Mouse (Mus musculus) kidney, embryonic 16.5 days (tissue): ENCODE measurements at regions not wholly inside any gene's neighbourhood (a gene's known extent, or its start where the extent isn't known, plus 50 kb on each side); places are given as distances from the start of the nearest gene placed in this dataset.

Experiments used
- ATAC-seq: fragments of 200-750 bp; cut with Nextera tagmentation; 2 replicates; pipeline ENCODE4 v1.8.0; 2017; ENCODE audit warnings: moderate TSS enrichment; ENCODE audit not compliant: low FRiP score, low TSS enrichment
- H3K27ac ChIP-seq: fragments of 300-500 bp; sonication (generic); 2 replicates; pipeline ENCODE4 v1.5.1; 2014; ENCODE audit warnings: low read length
- H3K27me3 ChIP-seq: fragments of 300-500 bp; sonication (generic); 2 replicates; pipeline ENCODE4 v1.6.1; 2014; ENCODE audit warnings: low read length, control low read depth, mixed read lengths; ENCODE audit not compliant: insufficient read depth
- H3K36me3 ChIP-seq: fragments of 300-500 bp; sonication (generic); 2 replicates; pipeline ENCODE4 v1.6.1; 2014; ENCODE audit warnings: low read length, control low read depth, mixed read lengths; ENCODE audit not compliant: insufficient read depth
- H3K4me1 ChIP-seq: fragments of 300-500 bp; sonication (generic); 2 replicates; pipeline ENCODE4 v1.6.1; 2014; ENCODE audit warnings: low read length, control low read depth, mixed read lengths; ENCODE audit not compliant: insufficient read depth
- H3K4me2 ChIP-seq: fragments of 300-500 bp; sonication (generic); replicated peaks from 2 replicates; pipeline ENCODE4 v1.6.1; 2014; ENCODE audit warnings: low read depth, low read length
- H3K4me3 ChIP-seq: fragments of 300-500 bp; sonication (generic); 2 replicates; pipeline ENCODE4 v1.5.1; 2014; ENCODE audit warnings: mild to moderate bottlenecking, low read length
- H3K9ac ChIP-seq: fragments of 300-500 bp; sonication (generic); replicated peaks from 2 replicates; pipeline ENCODE4 v1.6.1; 2014; ENCODE audit warnings: low read length
- H3K9me3 ChIP-seq: fragments of 300-500 bp; sonication (generic); 2 replicates; pipeline ENCODE4 v1.6.1; 2016; ENCODE audit warnings: low read length, control low read depth
- WGBS: fragments of 180-500 bp; shearing (Covaris S2); extraction: QIAGEN DNeasy Blood & Tissue Kit; methylation state at CpG from one replicate; pipeline ENCODE4 v1.1.7; 2014; 5-methylcytosine and 5-hydroxymethylcytosine counted together

DNA sequence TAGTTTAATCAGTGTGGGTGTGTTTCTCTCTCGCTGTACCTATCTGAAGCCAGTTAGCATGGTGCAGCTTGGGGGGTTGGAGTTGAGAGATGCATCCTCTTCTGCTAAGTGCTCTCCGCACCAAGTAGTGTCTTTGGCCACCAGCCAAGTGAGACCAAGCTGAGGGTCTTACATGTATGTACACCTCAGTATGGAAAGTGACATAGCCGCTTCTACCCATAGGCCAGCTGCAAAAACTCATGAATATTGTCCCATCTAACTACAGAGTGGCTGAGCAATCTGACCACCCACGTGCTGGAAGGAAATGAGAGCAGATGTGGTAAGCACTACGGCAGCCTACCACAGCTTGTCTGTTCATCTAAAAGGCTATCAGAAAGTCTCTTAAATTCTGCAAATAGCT is 247.0 kb upstream of the G2e3 start:
- H3K4me2 ChIP-seq: no peak overlapping the region
- no peak overlapping the region for H3K9ac ChIP-seq
- H3K4me3 ChIP-seq: no peak overlapping the region
- WGBS: 68% methylated on average over 5 of the region's 5 CpGs
- ATAC-seq: peak; percentile 74; the same call in 1 of the 2 replicates
- H3K36me3 ChIP-seq: no peaks in the 10 kb centered on the region
- H3K4me1 ChIP-seq: 0 out of 2 replicates have a peak, but pooled peaks cover 4% of the 10 kb centered on the region
- H3K27me3 ChIP-seq: no peaks in the 10 kb centered on the region
- H3K9me3 ChIP-seq: no peaks in the 10 kb centered on the region
- H3K27ac ChIP-seq: no peak overlapping the region

DNA sequence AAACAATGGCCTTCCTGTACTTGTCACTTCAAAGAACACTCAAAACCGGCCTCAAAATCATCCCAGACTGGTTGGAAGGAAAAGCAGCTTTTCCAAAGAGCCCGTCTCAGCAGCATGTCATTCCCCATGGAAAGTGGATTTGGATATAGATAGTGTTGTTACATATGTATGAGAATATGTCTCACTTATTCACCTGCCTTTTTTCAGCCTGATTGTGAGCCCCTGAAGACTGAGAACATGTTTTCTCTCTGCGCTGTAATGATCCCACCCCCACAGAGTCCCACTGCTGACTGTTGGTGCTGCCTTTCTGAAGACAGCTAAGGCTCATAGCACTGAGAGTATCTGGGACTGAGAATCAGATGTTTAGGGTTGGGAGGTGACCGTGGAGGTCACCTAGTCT is 251.9 kb upstream of the G2e3 start:
- no peak overlapping the region for H3K9ac ChIP-seq
- H3K9me3 ChIP-seq: no peaks in the 10 kb centered on the region
- no peaks in the 10 kb centered on the region for H3K27me3 ChIP-seq
- no peak for ATAC-seq
- no peak overlapping the region for H3K4me2 ChIP-seq
- H3K4me3 ChIP-seq: no peak overlapping the region
- H3K27ac ChIP-seq: no peak overlapping the region
- 0 out of 2 replicates have a peak, but pooled peaks cover 2% of the 10 kb centered on the region for H3K4me1 ChIP-seq
- WGBS: 75% methylated on average over 4 of the region's 4 CpGs
- H3K36me3 ChIP-seq: no peaks in the 10 kb centered on the region

GRCm38 (mm10) chr12:51089324-51089723 is 258.5 kb upstream of the G2e3 start:
- no peaks in the 10 kb centered on the region for H3K9me3 ChIP-seq
- no peak overlapping the region for H3K27ac ChIP-seq
- no peaks in the 10 kb centered on the region for H3K36me3 ChIP-seq
- no peaks in the 10 kb centered on the region for H3K4me1 ChIP-seq
- 75% methylated on average over 7 of the region's 7 CpGs for WGBS
- no peaks in the 10 kb centered on the region for H3K27me3 ChIP-seq
- no peak overlapping the region for H3K4me2 ChIP-seq
- H3K9ac ChIP-seq: no peak overlapping the region
- no peak overlapping the region for H3K4me3 ChIP-seq
- no peak for ATAC-seq

- Histone ChIP-seq H3K27me3 (no peaks in the 10 kb centered on the region), H3K9me3 (no peaks in the 10 kb centered on the region), H3K36me3 (no peaks in the 10 kb centered on the region), H3K4me1 (no peaks in the 10 kb centered on the region), H3K4me3 (no peak overlapping the region), H3K9ac (no peak overlapping the region), H3K4me2 (no peak overlapping the region), H3K27ac (no peak overlapping the region)
- ATAC-seq: no peak
- WGBS: 75% methylated on average over 8 of the region's 8 CpGs
These were observed 266.1 kb upstream of the G2e3 start for GRCm38 (mm10) chr12:51081809-51082208.

GRCm38 (mm10) chr12:51073503-51073902 is 274.4 kb upstream of the G2e3 start:
- no peaks in the 10 kb centered on the region for H3K27me3 ChIP-seq
- H3K27ac ChIP-seq: no peak overlapping the region
- H3K4me3 ChIP-seq: no peak overlapping the region
- no peaks in the 10 kb centered on the region for H3K9me3 ChIP-seq
- WGBS: 61% methylated on average over 1 of the region's 1 CpGs
- no peaks in the 10 kb centered on the region for H3K36me3 ChIP-seq
- H3K4me2 ChIP-seq: no peak overlapping the region
- ATAC-seq: no peak
- H3K9ac ChIP-seq: no peak overlapping the region
- H3K4me1 ChIP-seq: no peaks in the 10 kb centered on the region

GRCm38 (mm10) chr12:51060931-51061330 is 286.9 kb upstream of the G2e3 start:
- no peaks in the 10 kb centered on the region for H3K36me3 ChIP-seq
- no peak overlapping the region for H3K27ac ChIP-seq
- H3K9ac ChIP-seq: no peak overlapping the region
- H3K4me1 ChIP-seq: 0 out of 2 replicates have a peak, but pooled peaks cover 8% of the 10 kb centered on the region
- no peaks in the 10 kb centered on the region for H3K9me3 ChIP-seq
- 88% methylated on average over 3 of the region's 3 CpGs for WGBS
- no peak overlapping the region for H3K4me2 ChIP-seq
- H3K4me3 ChIP-seq: no peak overlapping the region
- no peaks in the 10 kb centered on the region for H3K27me3 ChIP-seq
- no peak for ATAC-seq

DNA sequence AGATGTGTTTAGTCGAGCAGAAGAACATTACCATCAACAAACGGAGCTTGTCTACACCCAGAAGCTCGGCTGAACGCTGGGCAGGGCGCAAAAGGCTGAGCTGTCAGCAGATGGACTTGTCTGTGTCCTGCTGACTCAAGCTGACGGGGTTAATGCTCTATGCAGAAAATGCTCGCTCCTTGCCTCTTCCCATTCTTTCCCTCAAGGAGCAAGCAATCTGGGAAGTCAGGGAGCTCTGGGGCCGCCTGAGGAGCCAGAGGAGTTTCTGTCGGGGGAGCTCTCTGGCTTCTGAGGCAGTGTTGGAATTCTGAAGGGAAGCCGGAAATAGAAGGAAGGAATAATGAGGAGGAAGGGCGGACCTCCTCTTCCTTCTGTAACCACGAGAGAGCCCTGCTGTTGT is 289.3 kb upstream of the G2e3 start:
- WGBS: 9% methylated on average over 12 of the region's 12 CpGs
- peak overlapping the region; percentile 57 for H3K4me2 ChIP-seq
- peak overlapping the region; percentile 58; the same call in 1 of the 2 replicates for H3K27ac ChIP-seq
- H3K9me3 ChIP-seq: no peaks in the 10 kb centered on the region
- peak overlapping the region; percentile 33 for H3K4me3 ChIP-seq
- no peaks in the 10 kb centered on the region for H3K36me3 ChIP-seq
- H3K27me3 ChIP-seq: no peaks in the 10 kb centered on the region
- 0 out of 2 replicates have a peak, but pooled peaks cover 8% of the 10 kb centered on the region for H3K4me1 ChIP-seq
- 0 out of 2 replicates have a peak, but pooled peaks have one; percentile 49 for ATAC-seq
- peak overlapping the region; percentile 64 for H3K9ac ChIP-seq

GRCm38 (mm10) chr12:51058104-51058503 is 289.8 kb upstream of the G2e3 start:
- WGBS: 24% methylated on average over 10 of the region's 10 CpGs

DNA sequence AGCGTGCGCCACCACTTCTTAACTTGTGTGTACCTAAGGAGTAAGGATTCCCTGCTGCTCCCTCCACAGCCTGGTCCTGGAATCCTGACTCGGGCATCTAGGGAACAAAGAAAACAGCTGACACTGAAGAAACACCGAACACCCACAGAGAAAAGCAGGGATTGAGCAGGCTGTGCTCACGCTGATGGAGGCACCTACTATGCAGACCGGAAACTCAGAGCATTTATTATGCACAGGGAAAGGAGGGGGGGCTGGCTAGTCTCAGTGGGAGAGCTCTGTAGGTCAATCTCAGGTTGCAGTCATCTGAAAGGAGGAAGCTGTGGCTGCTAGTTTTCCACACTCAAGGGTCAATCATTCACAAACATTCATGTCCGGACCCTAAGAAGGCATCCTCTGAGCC is 300.7 kb upstream of the G2e3 start:
- H3K36me3 ChIP-seq: no peaks in the 10 kb centered on the region
- ATAC-seq: no peak
- no peak overlapping the region for H3K4me2 ChIP-seq
- 60% methylated on average over 7 of the region's 7 CpGs for WGBS
- H3K4me1 ChIP-seq: peaks cover 6% of the 10 kb centered on the region; the same call in 1 of the 2 replicates
- H3K9ac ChIP-seq: no peak overlapping the region
- no peak overlapping the region for H3K4me3 ChIP-seq
- no peaks in the 10 kb centered on the region for H3K9me3 ChIP-seq
- no peak overlapping the region for H3K27ac ChIP-seq
- no peaks in the 10 kb centered on the region for H3K27me3 ChIP-seq

More at GRCm38 (mm10) chr12:51058104-51058503, 289.8 kb upstream of the G2e3 start:
- ATAC-seq: no peak
- no peak overlapping the region for H3K9ac ChIP-seq
- H3K4me3 ChIP-seq: peak overlapping the region; percentile 33
- no peaks in the 10 kb centered on the region for H3K36me3 ChIP-seq
- H3K9me3 ChIP-seq: no peaks in the 10 kb centered on the region
- no peak overlapping the region; the same call in 1 of the 2 replicates for H3K27ac ChIP-seq
- no peaks in the 10 kb centered on the region for H3K27me3 ChIP-seq
- 0 out of 2 replicates have a peak, but pooled peaks cover 8% of the 10 kb centered on the region for H3K4me1 ChIP-seq
- H3K4me2 ChIP-seq: peak overlapping the region; percentile 57

DNA sequence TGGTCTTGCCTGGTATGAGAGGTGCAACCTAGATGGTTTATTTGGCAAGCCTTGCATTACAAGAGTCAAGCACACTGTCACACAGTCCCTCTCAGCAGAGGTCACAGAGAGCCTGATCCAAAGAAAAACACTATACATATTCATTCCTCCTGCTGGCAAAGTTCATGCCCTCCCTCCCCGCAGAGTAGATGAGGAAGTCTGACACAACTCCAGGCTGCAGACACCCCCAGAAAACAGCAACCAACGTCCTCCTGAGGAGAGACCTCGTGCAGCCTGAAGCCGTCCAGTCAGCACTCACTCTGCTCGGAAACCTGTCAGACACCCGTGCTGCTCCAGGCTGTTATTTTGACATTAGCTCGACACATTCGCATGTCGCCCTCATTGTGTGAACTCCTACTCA is 302.4 kb upstream of the G2e3 start:
- peaks cover 6% of the 10 kb centered on the region; the same call in 1 of the 2 replicates for H3K4me1 ChIP-seq
- no peaks in the 10 kb centered on the region for H3K27me3 ChIP-seq
- no peaks in the 10 kb centered on the region for H3K9me3 ChIP-seq
- H3K9ac ChIP-seq: no peak overlapping the region
- H3K4me2 ChIP-seq: no peak overlapping the region
- WGBS: 35% methylated on average over 9 of the region's 9 CpGs
- H3K36me3 ChIP-seq: no peaks in the 10 kb centered on the region
- H3K4me3 ChIP-seq: no peak overlapping the region
- no peak for ATAC-seq
- no peak overlapping the region for H3K27ac ChIP-seq
